Mouse (Mus musculus) MEL-GATA-1-ER (cell line): Measurements from ENCODE around the gene Tent4a.

Experiments
- DNase-seq: peaks from one replicate; pipeline ENCODE4 v3.0.0-alpha.2; 2012; ENCODE audit warnings: low read depth; ENCODE audit errors: extremely low read depth

The Tent4a gene

DNA sequence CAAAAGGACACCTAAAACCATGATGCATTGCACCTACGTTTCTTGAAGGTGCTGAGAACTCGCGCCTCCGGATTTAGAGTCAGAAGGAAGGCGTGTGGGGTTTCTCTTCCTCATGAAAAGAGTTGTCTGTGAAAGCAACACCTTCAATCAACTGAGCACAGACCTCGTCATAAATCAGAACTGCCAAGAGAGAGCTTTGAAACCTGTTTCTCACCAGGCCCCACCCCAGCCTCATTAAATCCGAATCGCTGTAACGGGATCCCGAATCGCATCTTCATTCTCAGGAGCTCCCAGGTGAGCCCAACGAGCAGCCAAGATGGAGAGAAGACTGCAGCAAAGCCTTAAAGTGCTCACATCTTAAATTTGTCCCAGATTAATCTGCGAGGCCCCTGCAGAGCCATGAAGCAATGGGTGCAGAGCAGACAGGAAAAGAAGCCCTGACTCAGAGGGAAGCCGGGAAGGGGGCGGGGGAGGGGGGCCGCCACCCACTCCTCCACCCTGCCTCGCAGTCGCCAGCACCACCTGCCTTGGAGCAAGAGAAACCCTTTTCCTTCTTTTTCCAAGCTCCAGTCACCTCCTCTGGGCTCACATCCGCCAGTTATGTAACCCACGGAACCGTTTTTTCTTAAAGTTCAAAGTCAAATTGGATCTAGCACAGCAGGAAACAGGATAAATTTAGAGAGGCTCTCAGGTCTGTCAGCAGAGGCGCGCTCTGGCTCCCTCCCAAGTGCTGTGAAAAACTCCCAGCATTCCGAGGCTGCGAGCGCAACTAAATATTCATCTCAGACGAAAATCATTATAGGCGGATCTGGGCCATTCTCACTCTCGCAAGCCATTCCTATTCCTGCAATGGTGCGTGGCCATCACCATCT is 52.5 kb downstream of the Tent4a start:
- DNase-seq = no peak

- no peak for DNase-seq
Observed at GRCm38 (mm10) chr13:69481026-69481425, 53.4 kb downstream of the Tent4a start.

GRCm38 (mm10) chr13:69479906-69480305 is 54.5 kb downstream of the Tent4a start:
- no peak for DNase-seq

DNA sequence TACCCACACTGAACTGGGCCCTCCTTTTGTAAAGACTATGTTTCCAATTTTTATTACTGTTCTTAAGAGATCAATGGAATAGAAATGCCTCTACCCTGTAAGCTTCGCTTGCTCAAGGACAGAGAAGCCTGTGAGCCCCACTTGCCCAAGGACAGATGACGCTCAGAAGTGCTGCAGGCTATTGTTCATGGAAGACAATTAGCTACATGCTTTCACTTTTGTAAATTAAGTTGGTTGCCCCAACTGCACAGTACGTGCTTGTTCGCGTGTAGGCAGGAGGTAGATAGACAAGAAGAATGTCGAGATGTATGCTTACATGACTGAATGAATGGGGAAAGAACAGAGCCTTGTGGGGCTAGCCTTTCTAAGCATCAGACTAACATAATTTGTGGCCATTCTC is 55.7 kb downstream of the Tent4a start:
- no peak for DNase-seq

DNA sequence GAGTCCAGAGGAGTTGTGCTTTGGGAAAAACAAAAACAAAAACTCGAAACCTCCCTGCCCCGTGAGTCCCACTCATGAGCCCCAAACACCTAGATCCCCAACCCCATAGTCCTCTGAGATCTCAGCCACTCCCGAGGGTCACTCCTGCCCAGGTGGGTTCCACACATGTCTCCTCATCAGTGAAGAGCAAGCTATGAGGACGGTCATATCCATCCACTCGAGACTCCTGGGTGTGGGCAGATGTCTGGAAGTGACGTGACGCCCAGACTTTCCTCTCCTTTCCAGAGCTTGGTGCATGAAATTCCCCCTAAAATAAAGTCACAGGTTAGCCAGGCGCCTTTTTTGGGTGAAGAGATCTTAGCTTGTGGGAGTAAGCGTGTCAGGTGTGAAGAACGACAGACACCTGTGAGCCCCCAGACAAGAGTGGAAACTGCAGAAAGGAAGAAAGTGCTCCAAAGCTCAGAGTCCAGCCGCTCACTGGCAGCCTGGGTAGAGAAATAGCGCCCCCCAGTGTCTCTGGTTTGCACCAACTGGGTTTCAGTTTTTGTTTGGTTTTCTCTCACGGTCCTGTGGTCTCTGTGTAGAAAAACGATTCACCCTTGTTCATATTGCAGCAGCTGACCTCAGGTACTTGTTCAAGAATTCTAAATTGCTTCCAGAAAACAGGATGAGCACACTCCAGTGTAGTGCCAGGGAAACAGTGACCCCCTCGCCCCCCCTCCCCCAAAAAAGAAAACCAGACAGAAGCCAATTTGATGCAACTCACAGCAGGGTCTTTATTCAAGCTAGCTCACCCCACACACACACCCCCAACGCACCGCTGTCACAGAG is 73.6 kb downstream of the Tent4a start:
- peak; percentile 30 for DNase-seq

DNA sequence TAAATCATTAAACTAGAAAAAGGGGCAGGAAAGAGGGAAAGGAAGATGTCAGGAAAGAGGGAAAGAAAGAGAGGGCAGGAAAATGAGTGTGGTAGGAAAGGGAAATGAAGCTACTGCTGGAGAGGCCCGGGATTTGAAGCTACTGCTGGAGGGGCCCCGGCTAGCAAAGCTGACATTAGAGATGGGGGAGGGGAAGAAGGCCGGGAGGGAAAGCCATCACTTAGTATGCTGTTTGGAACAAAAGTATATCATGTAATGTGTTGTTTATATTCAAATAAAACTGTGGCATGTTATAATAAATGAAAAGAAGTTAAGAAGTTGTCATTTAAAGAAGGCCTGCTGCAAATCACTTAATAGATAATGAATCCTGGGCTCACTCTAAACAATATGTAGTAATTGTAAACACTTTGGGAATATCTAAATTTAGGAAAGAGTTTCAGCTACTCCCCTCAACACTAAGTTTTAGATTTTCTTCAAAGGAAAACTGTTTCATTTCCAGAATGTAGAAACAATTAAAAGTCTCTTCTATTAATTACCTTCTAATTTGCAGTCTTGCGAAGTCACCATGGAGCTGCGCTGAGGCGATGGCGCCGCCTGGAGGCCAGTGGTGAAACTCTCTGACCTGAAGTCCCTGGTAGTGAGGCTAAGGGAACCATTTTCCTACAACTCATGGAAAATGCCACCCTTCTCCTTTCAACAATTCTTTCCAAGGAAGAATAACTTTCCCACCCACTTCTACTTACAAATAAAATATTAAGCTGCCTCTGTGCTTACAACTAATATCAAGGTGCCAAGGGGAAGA is 74.6 kb downstream of the Tent4a start:
- peak; percentile 19 for DNase-seq

DNA sequence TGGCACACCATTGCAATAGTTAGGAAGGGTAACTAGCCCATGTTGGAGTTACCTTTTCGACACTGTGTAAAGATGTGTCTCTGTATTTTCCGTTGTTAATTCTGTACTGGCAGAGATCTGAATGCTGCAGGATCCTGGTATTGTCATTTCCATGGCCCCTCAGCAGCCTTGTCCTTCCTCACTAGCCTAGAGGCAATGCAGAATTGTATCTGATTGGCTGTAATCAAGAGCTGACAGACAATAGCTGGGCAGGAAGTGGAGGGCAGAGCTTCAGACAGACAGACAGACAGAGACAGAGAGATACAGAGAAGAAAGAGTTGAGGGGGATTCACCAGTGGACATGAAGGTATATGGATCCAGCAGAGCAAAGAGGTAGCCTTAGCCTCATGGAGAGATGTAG is 75.5 kb downstream of the Tent4a start:
- DNase-seq = peak; percentile 29

DNA sequence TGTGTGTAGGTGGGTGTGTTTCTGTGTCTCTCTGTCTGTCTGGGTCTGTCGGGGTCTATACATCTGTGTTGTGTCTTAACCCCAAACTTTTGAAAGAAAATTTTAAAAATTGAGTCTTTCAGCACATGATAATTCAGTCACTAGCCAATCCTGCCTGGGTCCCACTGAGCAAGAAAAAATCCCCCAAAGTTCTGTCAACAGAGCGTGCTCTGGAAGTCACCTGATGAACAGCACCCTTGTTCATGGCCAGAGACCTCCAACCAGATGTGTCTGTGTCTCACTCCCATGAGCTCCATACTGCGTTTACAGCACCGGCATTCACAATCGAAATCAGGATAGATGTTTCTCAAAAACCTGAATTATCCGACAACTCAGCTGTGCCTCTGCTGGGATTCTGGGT is 76.0 kb downstream of the Tent4a start:
- DNase-seq = no peak

GRCm38 (mm10) chr13:69457105-69457504 is 77.3 kb downstream of the Tent4a start:
- DNase-seq = no peak

DNA sequence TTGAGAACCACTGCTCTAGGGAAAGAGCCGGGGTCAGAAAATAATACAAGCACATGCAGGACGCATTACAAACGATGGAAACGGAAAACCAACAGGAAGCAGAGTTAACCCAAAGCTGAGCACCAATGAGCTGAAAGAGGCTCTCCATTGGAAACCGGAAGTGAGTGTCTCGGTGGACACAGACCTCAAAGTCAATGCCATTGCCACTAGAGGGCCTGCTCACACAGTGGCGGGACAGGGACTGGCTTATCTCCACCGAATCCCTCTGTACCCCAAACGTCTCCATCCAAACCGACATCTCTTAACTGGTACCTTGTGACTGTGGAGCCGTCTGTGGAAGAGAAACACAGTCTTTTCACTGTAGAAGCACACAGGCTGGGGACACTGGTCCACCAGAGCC is 77.8 kb downstream of the Tent4a start:
- DNase-seq = no peak

DNA sequence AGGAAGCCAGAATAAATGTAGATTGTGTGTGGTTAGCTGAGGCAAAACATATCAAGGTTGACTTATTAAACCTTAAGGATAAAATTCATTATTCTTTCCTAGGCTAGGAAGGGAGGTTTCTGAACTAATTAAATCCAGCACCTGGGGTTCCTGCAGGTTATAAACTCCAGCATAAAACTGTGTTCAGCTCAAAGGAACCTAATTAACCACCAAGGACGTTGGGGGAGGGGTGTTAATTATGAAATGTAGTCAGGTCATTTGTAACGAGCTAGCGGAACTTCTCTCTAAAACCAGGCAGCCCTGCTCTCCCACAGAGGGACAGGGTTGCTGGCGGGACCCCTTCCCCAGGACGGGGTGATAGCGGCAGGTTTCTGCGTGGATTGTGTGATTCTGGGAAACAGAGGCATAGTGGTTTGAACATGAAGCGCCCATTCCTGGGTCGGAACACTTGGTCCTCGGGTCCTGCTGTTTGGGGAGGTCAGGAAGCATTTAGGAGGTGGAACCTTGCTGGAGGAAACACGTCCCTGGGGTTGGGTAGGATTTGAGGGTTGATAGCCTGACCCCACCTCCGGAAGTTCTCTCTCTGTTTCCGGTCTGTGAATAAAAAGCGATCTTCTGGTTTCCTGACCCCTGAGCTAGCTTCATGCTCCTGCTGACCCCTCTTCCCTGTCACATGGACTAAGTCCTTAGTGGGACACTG is 78.8 kb downstream of the Tent4a start:
- DNase-seq = no peak
